Mouse (Mus musculus) bone marrow macrophage, adult 2 months (primary cell): ENCODE results near the gene Socs4. TPM values are rescaled to one million over a fixed set of nuclear protein-coding genes. Genes with fewer than 3 reads are reported as not detected.

Experiments used
- H3K27ac ChIP-seq: 2 replicates; pipeline ENCODE4 v1.5.1; 2012; ENCODE audit warnings: low read depth, low read length; ENCODE audit not compliant: insufficient read depth
- H3K4me1 ChIP-seq: 2 replicates; pipeline ENCODE4 v1.6.1; 2012; ENCODE audit warnings: low read length; ENCODE audit not compliant: control insufficient read depth, insufficient read depth
- H3K4me3 ChIP-seq: 2 replicates; pipeline ENCODE4 v1.5.1; 2012; ENCODE audit warnings: mild to moderate bottlenecking, low read length, moderate library complexity; ENCODE audit not compliant: insufficient read depth
- CTCF ChIP-seq: IDR thresholded peaks from 2 replicates; pipeline ENCODE4 v1.5.1; 2012; ENCODE audit warnings: low read depth, mild to moderate bottlenecking, low read length, moderate library complexity
- POLR2A ChIP-seq: IDR thresholded peaks from 2 replicates; pipeline ENCODE4 v1.6.1; 2012; ENCODE audit warnings: mild to moderate bottlenecking, low read depth, low read length, borderline replicate concordance
- polyA plus RNA-seq: library from polyadenylated mRNA; stranded (reverse); fragments of >200 nt; gene quantifications from 2 replicates; pipeline ENCODE4 v1.2.4, GENCODE M21; 2012; ENCODE audit not compliant: missing spikeins, insufficient read depth, insufficient read length

Socs4 gene
- polyA plus RNA-seq, 1 experiment = 21.9 TPM

GRCm38 (mm10) chr14:47242753-47243152 is 34.0 kb upstream of the Socs4 start:
- Histone ChIP-seq H3K4me3 (no peak overlapping the region), H3K4me1 (no peaks in the 10 kb centered on the region), H3K27ac (no peak overlapping the region)
- TF ChIP-seq CTCF (no peak), POLR2A (no peak)

- Histone ChIP-seq H3K4me1 (no peaks in the 10 kb centered on the region), H3K27ac (no peak overlapping the region), H3K4me3 (no peak overlapping the region)
- TF ChIP-seq POLR2A = no peak
- TF ChIP-seq CTCF = no peak
Observed at GRCm38 (mm10) chr14:47249839-47250238, 26.9 kb upstream of the Socs4 start.

- TF ChIP-seq POLR2A (no peak), CTCF (no peak)
- no peak overlapping the region for H3K4me3 ChIP-seq
- H3K4me1 ChIP-seq = no peaks in the 10 kb centered on the region
- H3K27ac ChIP-seq = no peak overlapping the region
Observed at GRCm38 (mm10) chr14:47264866-47265265, 11.9 kb upstream of the Socs4 start.

- H3K4me3 ChIP-seq = no peak overlapping the region
- no peak for TF ChIP-seq POLR2A
- no peak overlapping the region for H3K27ac ChIP-seq
- no peaks in the 10 kb centered on the region for H3K4me1 ChIP-seq
Observed at GRCm38 (mm10) chr14:47265829-47266228, 10.9 kb upstream of the Socs4 start.

GRCm38 (mm10) chr14:47269056-47269455 is 7.7 kb upstream of the Socs4 start:
- H3K4me3 ChIP-seq = no peak overlapping the region
- no peaks in the 10 kb centered on the region for H3K4me1 ChIP-seq
- no peak for TF ChIP-seq CTCF
- TF ChIP-seq POLR2A = no peak
- H3K27ac ChIP-seq = no peak overlapping the region

- H3K4me1 ChIP-seq = no peaks in the 10 kb centered on the region
- TF ChIP-seq POLR2A (no peak), CTCF (no peak)
- H3K4me3 ChIP-seq = no peak overlapping the region
- no peak overlapping the region for H3K27ac ChIP-seq
Observed at GRCm38 (mm10) chr14:47269706-47270105, 7.0 kb upstream of the Socs4 start.

- no peak overlapping the region for H3K4me3 ChIP-seq
- H3K27ac ChIP-seq = no peak overlapping the region
- H3K4me1 ChIP-seq = 0 out of 2 replicates have a peak, but pooled peaks cover 2% of the 10 kb centered on the region
- TF ChIP-seq POLR2A (no peak), CTCF (no peak)
Observed at GRCm38 (mm10) chr14:47273751-47274150, 3.0 kb upstream of the Socs4 start.

GRCm38 (mm10) chr14:47275417-47275816 is 1.3 kb upstream of the Socs4 start:
- Histone ChIP-seq H3K4me3 (peak overlapping the region; percentile 87), H3K4me1 (0 out of 2 replicates have a peak, but pooled peaks cover 2% of the 10 kb centered on the region), H3K27ac (no peak overlapping the region)
- TF ChIP-seq POLR2A = no peak
- no peak for TF ChIP-seq CTCF

GRCm38 (mm10) chr14:47276036-47276603 is 611 bp upstream of the Socs4 start:
- H3K4me3 ChIP-seq = peak overlapping the region; percentile 87
- TF ChIP-seq POLR2A (no peak), CTCF (no peak)
- H3K4me1 ChIP-seq = 0 out of 2 replicates have a peak, but pooled peaks cover 2% of the 10 kb centered on the region
- peak overlapping the region; percentile 34 for H3K27ac ChIP-seq

- H3K27ac ChIP-seq = no peak overlapping the region
- no peak overlapping the region for H3K4me3 ChIP-seq
- 0 out of 2 replicates have a peak, but pooled peaks cover 2% of the 10 kb centered on the region for H3K4me1 ChIP-seq
- TF ChIP-seq POLR2A = no peak
- TF ChIP-seq CTCF = no peak
Observed at GRCm38 (mm10) chr14:47279058-47279457, 2.3 kb downstream of the Socs4 start.
